Mouse (Mus musculus): ENCODE measurements around the gene Mapk12. TPM values are rescaled to one million over a fixed set of nuclear protein-coding genes. Genes with fewer than 3 reads are reported as not detected.

Gene Mapk12
- polyA plus RNA-seq (2014; fragmentation: Illumina TruSeq; extraction: RNeasy Lipid Tissue Mini Kit (QIAGEN cat#74804); ENCODE audit: low read depth, low replicate concordance), result 0.18 TPM

GRCm38 (mm10) chr15:89140659-89141252, at the start of gene Mapk12:
Gene Mapk12, minus strand, starts transcription at chr15:89140703.

GRCm38 (mm10) chr15:89180571-89181229, 40.2 kb upstream of the Mapk12 start, which contains the start of gene Plxnb2:
Gene Plxnb2, minus strand, starts transcription at chr15:89180788.

GRCm38 (mm10) chr15:89149271-89150040, 9.0 kb upstream of the Mapk12 start, which contains the start of gene Mapk11:
Gene Mapk11, minus strand, starts transcription at chr15:89149628.

GRCm38 (mm10) chr15:89128382-89129350, 11.8 kb downstream of the Mapk12 start, which contains the start of gene Hdac10:
Gene Hdac10, minus strand, starts transcription at chr15:89128700.

GRCm38 (mm10) chr15:89122649-89123366, 17.7 kb downstream of the Mapk12 start, which contains the start of gene Tubgcp6:
Gene Tubgcp6, minus strand, starts transcription at chr15:89123112.

GRCm38 (mm10) chr15:89088607-89089247, 51.8 kb downstream of the Mapk12 start, which contains the start of gene Selenoo:
Gene Selenoo, plus strand, starts transcription at chr15:89089084.

Other genes with a start within 250 kb of the Mapk12 start
- gene Ttll8, start 186.3 kb downstream of the Mapk12 start, polyA plus RNA-seq (2014; fragmentation: Illumina TruSeq; extraction: RNeasy Lipid Tissue Mini Kit (QIAGEN cat#74804); ENCODE audit: low read depth, low replicate concordance), result 91.5 TPM
- 14.4 TPM for gene Mlc1, start 161.7 kb downstream of the Mapk12 start, polyA plus RNA-seq (2014; fragmentation: Illumina TruSeq; extraction: RNeasy Lipid Tissue Mini Kit (QIAGEN cat#74804); ENCODE audit: low read depth, low replicate concordance)
- gene Mov10l1, start 157.8 kb downstream of the Mapk12 start, polyA plus RNA-seq (2014; fragmentation: Illumina TruSeq; extraction: RNeasy Lipid Tissue Mini Kit (QIAGEN cat#74804); ENCODE audit: low read depth, low replicate concordance), result 50.2 TPM
- not detected for gene Panx2, start 81.0 kb downstream of the Mapk12 start, polyA plus RNA-seq (2014; fragmentation: Illumina TruSeq; extraction: RNeasy Lipid Tissue Mini Kit (QIAGEN cat#74804); ENCODE audit: low read depth, low replicate concordance)
- gene Trabd, start 65.6 kb downstream of the Mapk12 start, polyA plus RNA-seq (2014; fragmentation: Illumina TruSeq; extraction: RNeasy Lipid Tissue Mini Kit (QIAGEN cat#74804); ENCODE audit: low read depth, low replicate concordance), result 0.84 TPM
- 1.8 TPM for gene Selenoo, start 51.6 kb downstream of the Mapk12 start, polyA plus RNA-seq (2014; fragmentation: Illumina TruSeq; extraction: RNeasy Lipid Tissue Mini Kit (QIAGEN cat#74804); ENCODE audit: low read depth, low replicate concordance)
- 1.2 TPM for gene Tubgcp6, start 17.6 kb downstream of the Mapk12 start, polyA plus RNA-seq (2014; fragmentation: Illumina TruSeq; extraction: RNeasy Lipid Tissue Mini Kit (QIAGEN cat#74804); ENCODE audit: low read depth, low replicate concordance)
- gene Hdac10, start 12.0 kb downstream of the Mapk12 start, polyA plus RNA-seq (2014; fragmentation: Illumina TruSeq; extraction: RNeasy Lipid Tissue Mini Kit (QIAGEN cat#74804); ENCODE audit: low read depth, low replicate concordance), result not detected
- gene Mapk11, start 8.9 kb upstream of the Mapk12 start, polyA plus RNA-seq (2014; fragmentation: Illumina TruSeq; extraction: RNeasy Lipid Tissue Mini Kit (QIAGEN cat#74804); ENCODE audit: low read depth, low replicate concordance), result 0.31 TPM
- gene Plxnb2, start 40.1 kb upstream of the Mapk12 start, polyA plus RNA-seq (2014; fragmentation: Illumina TruSeq; extraction: RNeasy Lipid Tissue Mini Kit (QIAGEN cat#74804); ENCODE audit: low read depth, low replicate concordance), result 4.6 TPM
- 1.0 TPM for gene Dennd6b, start 55.8 kb upstream of the Mapk12 start, polyA plus RNA-seq (2014; fragmentation: Illumina TruSeq; extraction: RNeasy Lipid Tissue Mini Kit (QIAGEN cat#74804); ENCODE audit: low read depth, low replicate concordance)
- 16.1 TPM for gene Ppp6r2, start 70.8 kb upstream of the Mapk12 start, polyA plus RNA-seq (2014; fragmentation: Illumina TruSeq; extraction: RNeasy Lipid Tissue Mini Kit (QIAGEN cat#74804); ENCODE audit: low read depth, low replicate concordance)
- 5.4 TPM for gene Sbf1, start 174.6 kb upstream of the Mapk12 start, polyA plus RNA-seq (2014; fragmentation: Illumina TruSeq; extraction: RNeasy Lipid Tissue Mini Kit (QIAGEN cat#74804); ENCODE audit: low read depth, low replicate concordance)
- gene Adm2, start 182.0 kb upstream of the Mapk12 start, polyA plus RNA-seq (2014; fragmentation: Illumina TruSeq; extraction: RNeasy Lipid Tissue Mini Kit (QIAGEN cat#74804); ENCODE audit: low read depth, low replicate concordance), result not detected
- 0.21 TPM for gene Miox, start 193.7 kb upstream of the Mapk12 start, polyA plus RNA-seq (2014; fragmentation: Illumina TruSeq; extraction: RNeasy Lipid Tissue Mini Kit (QIAGEN cat#74804); ENCODE audit: low read depth, low replicate concordance)
- 1.1 TPM for gene Lmf2, start 215.0 kb upstream of the Mapk12 start, polyA plus RNA-seq (2014; fragmentation: Illumina TruSeq; extraction: RNeasy Lipid Tissue Mini Kit (QIAGEN cat#74804); ENCODE audit: low read depth, low replicate concordance)
- 9.2 TPM for gene Ncaph2, start 215.0 kb upstream of the Mapk12 start, polyA plus RNA-seq (2014; fragmentation: Illumina TruSeq; extraction: RNeasy Lipid Tissue Mini Kit (QIAGEN cat#74804); ENCODE audit: low read depth, low replicate concordance)
- 0.62 TPM for gene Sco2, start 233.1 kb upstream of the Mapk12 start, polyA plus RNA-seq (2014; fragmentation: Illumina TruSeq; extraction: RNeasy Lipid Tissue Mini Kit (QIAGEN cat#74804); ENCODE audit: low read depth, low replicate concordance)
- not detected for gene Tymp, start 236.3 kb upstream of the Mapk12 start, polyA plus RNA-seq (2014; fragmentation: Illumina TruSeq; extraction: RNeasy Lipid Tissue Mini Kit (QIAGEN cat#74804); ENCODE audit: low read depth, low replicate concordance)
- gene Odf3b, start 238.6 kb upstream of the Mapk12 start, polyA plus RNA-seq (2014; fragmentation: Illumina TruSeq; extraction: RNeasy Lipid Tissue Mini Kit (QIAGEN cat#74804); ENCODE audit: low read depth, low replicate concordance), result not detected
- gene Klhdc7b, start 244.2 kb upstream of the Mapk12 start, polyA plus RNA-seq (2014; fragmentation: Illumina TruSeq; extraction: RNeasy Lipid Tissue Mini Kit (QIAGEN cat#74804); ENCODE audit: low read depth, low replicate concordance), result not detected